Mouse (Mus musculus) lung, postnatal 0 days (tissue): ENCODE measurements around the gene Chrnb1.

Experiments used
- CTCF ChIP-seq: IDR thresholded peaks from 2 replicates; pipeline ENCODE4 v1.5.1; 2016; ENCODE audit warnings: antibody characterized with exemption, mild to moderate bottlenecking
- EP300 ChIP-seq: IDR thresholded peaks from 2 replicates; pipeline ENCODE4 v1.6.1; 2016; ENCODE audit warnings: antibody characterized with exemption, mild to moderate bottlenecking, control low read depth

DNA sequence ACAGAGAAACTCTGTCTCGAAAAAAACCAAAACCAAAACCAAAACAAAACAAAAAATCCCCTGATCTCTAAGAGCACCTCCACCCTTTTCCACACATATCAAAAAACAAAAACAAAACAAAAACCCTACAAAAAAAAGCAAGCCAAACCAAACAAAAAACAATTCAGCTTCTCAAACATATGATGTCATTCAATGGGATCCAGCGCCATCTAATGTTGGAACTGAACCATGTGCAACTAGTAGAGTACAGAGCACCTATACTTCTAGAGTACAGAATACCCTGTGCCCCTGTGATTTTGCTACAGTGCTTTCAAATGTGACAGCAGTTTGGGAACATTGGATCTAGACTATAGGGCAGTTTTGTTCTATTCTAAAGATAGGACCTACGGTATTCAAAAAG lies 41.0 kb downstream of the Chrnb1 start:
- TF ChIP-seq CTCF (peak; percentile 78), EP300 (peak; percentile 8; the same call in 1 of the 2 replicates)
